Comparison of ENCODE assay signal across 8 mouse cellular contexts in genomic region chr10:89257457-89258381, GRCm38 (mm10).
DNase-seq lines count a peak whose midpoint lies in the region; ATAC-seq lines count a peak whose summit lies in the region.

No protein-coding gene starts in this region.

- ATAC-seq in embryonic facial prominence, embryonic 14.5 days (ENCODE audit: low read depth) = peak; percentile 41; the same call in 1 of the 2 replicates
- peak; percentile 74 for ATAC-seq in hindbrain, embryonic 14.5 days (ENCODE audit: low FRiP score)
- no peak for ATAC-seq in limb, embryonic 15.5 days (ENCODE audit: insufficient number of reproducible peaks, low FRiP score, low TSS enrichment, low read depth)

- peak overlapping the region; percentile 54 for H3K4me2 ChIP-seq in embryonic facial prominence, embryonic 14.5 days (ENCODE audit: low read depth, low read length)
- H3K4me2 ChIP-seq in hindbrain, embryonic 14.5 days (replicated peaks) = peak overlapping the region; percentile 73
- peak overlapping the region; percentile 52 for H3K4me2 ChIP-seq in limb, embryonic 15.5 days

- H3K9me3 ChIP-seq in embryonic facial prominence, embryonic 14.5 days (ENCODE audit: control insufficient read depth, low read length) = no peaks in the 10 kb centered on the region
- no peaks in the 10 kb centered on the region for H3K9me3 ChIP-seq in hindbrain, embryonic 14.5 days (ENCODE audit: control insufficient read depth, low read length)
- H3K9me3 ChIP-seq in limb, embryonic 15.5 days = no peaks in the 10 kb centered on the region

- peak; percentile 10 for DNase-seq in adrenal gland, postnatal 14 days
- DNase-seq in adrenal gland, adult 8-10 months = no peak
- peak; percentile 34 for DNase-seq in ES-CJ7 (ENCODE audit: low read depth, low spot score)
- DNase-seq in embryonic facial prominence, embryonic 14.5 days (ENCODE audit: low spot score) = peak; percentile 16
- DNase-seq in hindbrain, embryonic 14.5 days (ENCODE audit: low spot score) = peak; percentile 62
- DNase-seq in telencephalon, adult 2 months (ENCODE audit: low read depth, low spot score) = peak; percentile 41
- DNase-seq in ovary, postnatal 14 days (ENCODE audit: low spot score) = no peak

- peak overlapping the region; percentile 35 for H3K9ac ChIP-seq in embryonic facial prominence, embryonic 14.5 days (ENCODE audit: low read depth, low read length)
- H3K9ac ChIP-seq in hindbrain, embryonic 14.5 days = peak overlapping the region; percentile 70
- H3K9ac ChIP-seq in limb, embryonic 15.5 days = no peak overlapping the region

- H3K36me3 ChIP-seq in embryonic facial prominence, embryonic 14.5 days (ENCODE audit: control insufficient read depth, insufficient read depth, low read length) = no peaks in the 10 kb centered on the region
- no peaks in the 10 kb centered on the region for H3K36me3 ChIP-seq in hindbrain, embryonic 14.5 days (replicated peaks; ENCODE audit: control insufficient read depth, insufficient read depth)
- H3K36me3 ChIP-seq in limb, embryonic 15.5 days = no peaks in the 10 kb centered on the region

- H3K27ac ChIP-seq in embryonic facial prominence, embryonic 14.5 days (replicated peaks; ENCODE audit: low read depth, low read length) = no peak overlapping the region
- H3K27ac ChIP-seq in hindbrain, embryonic 14.5 days = peak overlapping the region; percentile 85
- H3K27ac ChIP-seq in limb, embryonic 15.5 days = no peak overlapping the region

- peak overlapping the region; percentile 30 for H3K4me3 ChIP-seq in embryonic facial prominence, embryonic 14.5 days (ENCODE audit: low read depth, low read length)
- H3K4me3 ChIP-seq in hindbrain, embryonic 14.5 days (replicated peaks; ENCODE audit: low read length) = peak overlapping the region; percentile 47
- peak overlapping the region; percentile 32 for H3K4me3 ChIP-seq in limb, embryonic 15.5 days

- 2% methylated on average over 16 of the region's 16 CpGs for WGBS in embryonic facial prominence, embryonic 14.5 days
- WGBS in hindbrain, embryonic 14.5 days = 2% methylated on average over 16 of the region's 16 CpGs
- 2% methylated on average over 16 of the region's 16 CpGs for WGBS in limb, embryonic 15.5 days

- H3K27me3 ChIP-seq in embryonic facial prominence, embryonic 14.5 days (replicated peaks; ENCODE audit: control insufficient read depth, insufficient read depth, low read length) = peaks cover 6% of the 10 kb centered on the region; the same call in 1 of the 2 replicates
- no peaks in the 10 kb centered on the region for H3K27me3 ChIP-seq in hindbrain, embryonic 14.5 days (ENCODE audit: control insufficient read depth, insufficient read depth, low read length)
- 0 out of 2 replicates have a peak, but pooled peaks cover 4% of the 10 kb centered on the region for H3K27me3 ChIP-seq in limb, embryonic 15.5 days

- H3K4me1 ChIP-seq in embryonic facial prominence, embryonic 14.5 days (ENCODE audit: control insufficient read depth, insufficient read depth, low read length) = peaks cover 14% of the 10 kb centered on the region; the same call in 1 of the 2 replicates
- peaks cover 15% of the 10 kb centered on the region for H3K4me1 ChIP-seq in hindbrain, embryonic 14.5 days (replicated peaks; ENCODE audit: control insufficient read depth, insufficient read depth, low read length)
- peaks cover 18% of the 10 kb centered on the region for H3K4me1 ChIP-seq in limb, embryonic 15.5 days

Comparison
In these comparisons a context has a peak if more than half of its experiments do, and no peak if none do; other contexts are left out.
1. DNase-seq: peak in adrenal gland, postnatal 14 days (single experiment), ES-CJ7 (single experiment), embryonic facial prominence, embryonic 14.5 days (single experiment), hindbrain, embryonic 14.5 days (single experiment) and telencephalon, adult 2 months (single experiment); none in adrenal gland, adult 8-10 months (single experiment) and ovary, postnatal 14 days (single experiment).
2. Peak in every context shown above with its lines, with median percentiles within 50 percentile points of each other: H3K4me2 ChIP-seq and H3K4me3 ChIP-seq.